Mouse (Mus musculus): ENCODE measurements around the gene Bptf. TPM values are rescaled to one million over a fixed set of nuclear protein-coding genes. Genes with fewer than 3 reads are reported as not detected.

The Bptf gene
- polyA plus RNA-seq, 1 experiment from 2014 or later, result 30.1 TPM

DNA sequence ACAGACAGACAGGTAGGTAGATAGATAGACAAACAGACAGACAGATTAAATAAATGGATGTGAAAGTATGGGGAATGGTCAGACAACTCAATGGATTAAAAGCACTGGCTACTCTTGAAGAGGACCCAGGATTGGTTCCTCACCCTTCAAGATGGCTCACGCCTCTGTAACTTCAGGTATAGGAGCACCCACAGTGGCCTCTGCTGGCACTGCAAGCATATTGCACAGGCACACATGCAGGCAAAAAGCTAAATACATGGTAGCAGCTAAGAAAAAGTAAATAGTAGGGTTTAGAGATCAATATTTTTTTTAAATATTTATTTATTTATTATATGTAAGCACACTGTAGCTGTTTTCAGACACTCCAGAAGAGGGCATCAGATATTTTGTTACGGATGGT is 23.0 kb downstream of the Bptf start:
- no peak overlapping the region for H3K4me3 ChIP-seq
- no peaks in the 10 kb centered on the region for H3K27me3 ChIP-seq (ENCODE audit: low read depth, poor library complexity, severe bottlenecking)
- no peaks in the 10 kb centered on the region for H3K9me3 ChIP-seq (replicated peaks)
- H3K36me3 ChIP-seq, result peaks cover 59% of the 10 kb centered on the region
- no peak for DNase-seq (ENCODE audit: low spot score)
- WGBS, result 92% methylated on average over 2 of the region's 2 CpGs
- no peak overlapping the region for H3K27ac ChIP-seq (replicated peaks)
- H3K4me1 ChIP-seq, result peaks cover 12% of the 10 kb centered on the region

GRCm38 (mm10) chr11:107107725-107108078 is 24.2 kb downstream of the Bptf start:
- Histone ChIP-seq H3K4me3 (no peak overlapping the region), H3K27ac (replicated peaks) (no peak overlapping the region), H3K27me3 (ENCODE audit: low read depth, poor library complexity, severe bottlenecking) (no peaks in the 10 kb centered on the region), H3K36me3 (peaks cover 59% of the 10 kb centered on the region), H3K4me1 (peaks cover 5% of the 10 kb centered on the region), H3K9me3 (replicated peaks) (no peaks in the 10 kb centered on the region)
- DNase-seq (ENCODE audit: low spot score), result no peak
- WGBS, result 87% methylated on average over 4 of the region's 4 CpGs

- H3K27ac ChIP-seq (replicated peaks), result no peak overlapping the region
- no peak for DNase-seq (ENCODE audit: low spot score)
- H3K4me1 ChIP-seq, result peaks cover 5% of the 10 kb centered on the region
- peaks cover 62% of the 10 kb centered on the region for H3K36me3 ChIP-seq
- 79% methylated on average over 12 of the region's 12 CpGs for WGBS
- H3K4me3 ChIP-seq, result no peak overlapping the region
- H3K9me3 ChIP-seq (replicated peaks), result no peaks in the 10 kb centered on the region
- H3K27me3 ChIP-seq (ENCODE audit: low read depth, poor library complexity, severe bottlenecking), result no peaks in the 10 kb centered on the region
These were observed 24.8 kb downstream of the Bptf start for GRCm38 (mm10) chr11:107106978-107107724.

- H3K27me3 ChIP-seq (ENCODE audit: low read depth, poor library complexity, severe bottlenecking), result no peaks in the 10 kb centered on the region
- peaks cover 56% of the 10 kb centered on the region for H3K36me3 ChIP-seq
- H3K4me1 ChIP-seq, result peaks cover 5% of the 10 kb centered on the region
- no peaks in the 10 kb centered on the region for H3K9me3 ChIP-seq (replicated peaks)
- no peak overlapping the region for H3K27ac ChIP-seq (replicated peaks)
- no peak for DNase-seq (ENCODE audit: low spot score)
- 89% methylated on average over 8 of the region's 8 CpGs for WGBS
- H3K4me3 ChIP-seq, result no peak overlapping the region
These were observed 25.5 kb downstream of the Bptf start for GRCm38 (mm10) chr11:107106461-107106860.

- Histone ChIP-seq H3K27me3 (ENCODE audit: low read depth, poor library complexity, severe bottlenecking) (no peaks in the 10 kb centered on the region), H3K4me3 (no peak overlapping the region), H3K36me3 (peaks cover 48% of the 10 kb centered on the region), H3K27ac (replicated peaks) (no peak overlapping the region), H3K9me3 (replicated peaks) (no peaks in the 10 kb centered on the region), H3K4me1 (peaks cover 5% of the 10 kb centered on the region)
- DNase-seq (ENCODE audit: low spot score), result peak; percentile 69
- 56% methylated on average over 5 of the region's 5 CpGs for WGBS
These were observed 26.7 kb downstream of the Bptf start for GRCm38 (mm10) chr11:107105227-107105626.

DNA sequence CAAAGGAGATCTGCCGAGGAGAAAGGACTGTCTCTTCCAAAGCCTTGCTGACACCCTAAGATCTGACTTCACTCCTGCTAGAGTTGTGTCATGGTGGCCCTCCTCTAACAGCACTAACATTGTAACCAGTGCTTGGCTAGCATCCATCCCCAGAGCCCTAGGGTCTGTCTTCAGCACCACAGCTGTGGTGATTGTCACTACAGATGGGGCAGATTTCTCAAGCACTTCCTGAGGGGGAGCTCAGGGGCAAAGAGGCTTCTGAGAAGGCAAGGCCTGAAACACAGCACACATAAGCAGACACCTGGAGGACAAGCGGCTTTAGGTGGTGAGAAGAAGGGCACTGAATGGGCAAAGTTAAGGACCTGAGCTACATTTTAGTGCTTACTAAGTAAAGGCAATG is 28.2 kb downstream of the Bptf start:
- H3K4me1 ChIP-seq, result peaks cover 5% of the 10 kb centered on the region
- peaks cover 50% of the 10 kb centered on the region for H3K36me3 ChIP-seq

GRCm38 (mm10) chr11:107103224-107103589 is 28.7 kb downstream of the Bptf start:
- no peaks in the 10 kb centered on the region for H3K9me3 ChIP-seq (replicated peaks)

More for the DNA sequence above, 28.2 kb downstream of the Bptf start:
- no peak for DNase-seq (ENCODE audit: low spot score)
- no peak overlapping the region for H3K4me3 ChIP-seq
- H3K27me3 ChIP-seq (ENCODE audit: low read depth, poor library complexity, severe bottlenecking), result no peaks in the 10 kb centered on the region
- H3K27ac ChIP-seq (replicated peaks), result no peak overlapping the region
- H3K9me3 ChIP-seq (replicated peaks), result no peaks in the 10 kb centered on the region
- WGBS, result 90% methylated on average over 2 of the region's 2 CpGs

DNA sequence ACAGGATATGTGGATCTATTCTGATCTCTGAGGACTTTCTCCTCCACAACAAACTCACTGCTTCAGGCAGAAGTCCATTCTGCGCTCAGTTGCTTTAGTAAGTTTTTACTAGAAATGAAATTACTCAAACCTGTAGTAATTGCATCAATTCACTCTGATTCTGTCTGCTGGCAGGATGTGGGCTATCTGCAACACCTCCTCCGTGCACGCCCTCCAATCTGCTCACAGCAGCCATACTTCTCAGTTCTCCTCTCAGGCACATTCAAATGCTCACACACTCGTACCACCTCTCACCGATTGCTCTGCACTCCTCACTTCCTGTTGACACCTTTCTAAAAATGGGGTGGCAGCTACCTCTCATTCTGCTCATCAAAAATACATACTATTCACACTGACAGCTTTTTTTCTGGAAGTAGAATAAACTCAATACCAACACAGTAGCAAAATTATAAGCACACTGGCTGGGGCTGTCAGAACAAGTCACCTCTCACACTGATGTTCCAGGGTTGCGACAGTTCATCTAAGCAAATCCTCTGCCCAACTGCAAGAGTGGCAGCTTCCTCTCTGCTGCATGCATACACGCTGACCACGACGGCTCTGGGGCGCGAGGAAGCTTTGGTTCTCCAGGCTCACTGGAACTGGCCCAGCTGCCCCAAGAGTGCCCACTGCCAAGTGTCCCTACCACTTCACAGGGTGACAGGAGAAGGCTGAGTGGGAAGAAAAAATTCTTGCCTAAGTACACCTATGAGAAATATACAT is 29.3 kb downstream of the Bptf start:
- 91% methylated on average over 11 of the region's 11 CpGs for WGBS
- no peaks in the 10 kb centered on the region for H3K9me3 ChIP-seq (replicated peaks)
- no peak overlapping the region for H3K27ac ChIP-seq (replicated peaks)
- peaks cover 52% of the 10 kb centered on the region for H3K36me3 ChIP-seq
- peaks cover 5% of the 10 kb centered on the region for H3K4me1 ChIP-seq
- no peak overlapping the region for H3K4me3 ChIP-seq
- DNase-seq (ENCODE audit: low spot score), result no peak
- H3K27me3 ChIP-seq (ENCODE audit: low read depth, poor library complexity, severe bottlenecking), result no peaks in the 10 kb centered on the region

More at GRCm38 (mm10) chr11:107103224-107103589, 28.7 kb downstream of the Bptf start:
- Histone ChIP-seq H3K4me3 (no peak overlapping the region), H3K4me1 (peaks cover 5% of the 10 kb centered on the region), H3K27me3 (ENCODE audit: low read depth, poor library complexity, severe bottlenecking) (no peaks in the 10 kb centered on the region), H3K36me3 (peaks cover 50% of the 10 kb centered on the region), H3K27ac (replicated peaks) (no peak overlapping the region)
- WGBS, result 79% methylated on average over 2 of the region's 2 CpGs
- DNase-seq (ENCODE audit: low spot score), result no peak

DNA sequence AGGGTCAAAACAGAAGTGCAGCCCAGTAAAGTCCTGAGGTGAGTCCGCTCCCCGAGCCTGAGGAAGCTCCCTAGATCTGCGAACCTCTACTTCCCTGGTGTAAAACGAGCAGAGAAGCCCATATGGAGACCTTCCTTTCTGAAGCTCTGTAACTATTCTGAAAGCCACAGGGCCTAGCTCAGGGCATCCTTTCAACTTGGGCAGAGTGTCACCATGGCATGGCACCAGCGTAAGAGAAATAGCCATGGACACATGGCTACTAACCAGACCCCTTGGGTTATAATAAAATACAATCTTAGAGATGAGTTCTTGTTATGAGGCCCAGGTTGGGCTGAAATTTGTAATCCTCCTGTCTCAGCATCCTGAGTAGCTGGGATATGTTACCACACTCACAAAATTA is 35.0 kb downstream of the Bptf start:
- H3K27ac ChIP-seq (replicated peaks), result no peak overlapping the region
- no peak for DNase-seq (ENCODE audit: low spot score)
- no peaks in the 10 kb centered on the region for H3K4me1 ChIP-seq
- WGBS, result 94% methylated on average over 5 of the region's 5 CpGs
- H3K36me3 ChIP-seq, result peaks cover 81% of the 10 kb centered on the region
- no peaks in the 10 kb centered on the region for H3K27me3 ChIP-seq (ENCODE audit: low read depth, poor library complexity, severe bottlenecking)
- H3K4me3 ChIP-seq, result no peak overlapping the region
- H3K9me3 ChIP-seq (replicated peaks), result no peaks in the 10 kb centered on the region

- peaks cover 94% of the 10 kb centered on the region for H3K36me3 ChIP-seq
- no peaks in the 10 kb centered on the region for H3K27me3 ChIP-seq (ENCODE audit: low read depth, poor library complexity, severe bottlenecking)
- WGBS, result 92% methylated on average over 7 of the region's 7 CpGs
- no peaks in the 10 kb centered on the region for H3K4me1 ChIP-seq
- no peak for DNase-seq (ENCODE audit: low spot score)
- no peak overlapping the region for H3K4me3 ChIP-seq
- H3K9me3 ChIP-seq (replicated peaks), result no peaks in the 10 kb centered on the region
- no peak overlapping the region for H3K27ac ChIP-seq (replicated peaks)
These were observed 38.1 kb downstream of the Bptf start for GRCm38 (mm10) chr11:107093871-107094270.

DNA sequence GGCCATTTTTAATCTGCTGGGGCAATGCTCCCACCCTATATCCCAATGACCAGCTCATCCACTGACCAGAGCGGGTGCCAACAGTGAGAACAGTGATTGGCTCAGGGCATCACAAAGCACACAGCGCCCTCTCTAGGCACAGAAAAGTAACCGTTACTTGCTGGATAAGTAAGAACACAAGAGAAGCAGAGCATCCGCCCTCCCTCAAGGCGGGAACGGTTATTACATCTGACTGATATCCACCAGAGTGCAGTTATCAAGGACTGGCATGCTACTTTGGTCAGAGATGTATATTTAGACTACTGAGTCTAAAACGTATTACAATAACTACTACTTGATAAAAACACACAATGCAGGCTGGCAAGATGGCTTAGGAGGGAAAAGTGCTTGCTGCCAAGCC is 39.3 kb downstream of the Bptf start:
- Histone ChIP-seq H3K9me3 (replicated peaks) (no peaks in the 10 kb centered on the region), H3K27ac (replicated peaks) (no peak overlapping the region), H3K36me3 (peaks cover 92% of the 10 kb centered on the region), H3K4me3 (no peak overlapping the region), H3K4me1 (no peaks in the 10 kb centered on the region), H3K27me3 (ENCODE audit: low read depth, poor library complexity, severe bottlenecking) (no peaks in the 10 kb centered on the region)
- DNase-seq (ENCODE audit: low spot score), result no peak
- 91% methylated on average over 7 of the region's 7 CpGs for WGBS

- H3K27ac ChIP-seq (replicated peaks), result no peak overlapping the region
- DNase-seq (ENCODE audit: low spot score), result no peak
- H3K4me3 ChIP-seq, result no peak overlapping the region
- no peaks in the 10 kb centered on the region for H3K9me3 ChIP-seq (replicated peaks)
- H3K27me3 ChIP-seq (ENCODE audit: low read depth, poor library complexity, severe bottlenecking), result no peaks in the 10 kb centered on the region
- WGBS, result 89% methylated on average over 5 of the region's 5 CpGs
- H3K4me1 ChIP-seq, result no peaks in the 10 kb centered on the region
- peaks cover 95% of the 10 kb centered on the region for H3K36me3 ChIP-seq
These were observed 46.1 kb downstream of the Bptf start for GRCm38 (mm10) chr11:107085866-107086265.

GRCm38 (mm10) chr11:107083480-107083879 is 48.4 kb downstream of the Bptf start:
- WGBS, result 81% methylated on average over 5 of the region's 5 CpGs
- Histone ChIP-seq H3K27ac (replicated peaks) (no peak overlapping the region), H3K9me3 (replicated peaks) (no peaks in the 10 kb centered on the region), H3K4me3 (no peak overlapping the region), H3K4me1 (no peaks in the 10 kb centered on the region), H3K36me3 (peaks cover 96% of the 10 kb centered on the region), H3K27me3 (ENCODE audit: low read depth, poor library complexity, severe bottlenecking) (no peaks in the 10 kb centered on the region)
- no peak for DNase-seq (ENCODE audit: low spot score)

All from midbrain, embryonic 10.5 days (tissue).